Mouse (Mus musculus): ENCODE measurements at regions not wholly inside any gene's neighbourhood (a gene's known extent, or its start where the extent isn't known, plus 50 kb on each side); places are given as distances from the start of the nearest gene placed in this dataset.

- ATAC-seq, result no peak
These were observed 159.0 kb downstream of the 1190002N15Rik start for GRCm38 (mm10) chr9:94378835-94379234.

DNA sequence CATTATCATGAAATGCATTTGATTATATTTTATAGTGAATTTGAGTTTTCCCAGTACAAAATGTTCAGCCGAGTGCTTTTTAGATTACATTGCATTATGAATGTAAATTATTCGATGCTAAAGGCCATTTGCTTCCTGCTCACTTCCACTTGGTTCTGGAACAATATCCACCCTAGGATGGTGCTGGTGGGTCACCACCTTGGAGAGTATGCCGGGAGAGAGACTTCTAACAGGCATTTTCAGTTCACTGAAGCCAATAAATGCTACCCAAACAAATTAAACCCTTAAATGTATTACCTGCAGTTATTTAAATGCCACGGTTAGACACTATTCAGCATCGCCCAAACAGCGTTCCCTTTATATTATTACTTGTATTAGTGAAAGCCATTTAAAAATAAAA is 159.6 kb downstream of the 1190002N15Rik start:
- no peak for ATAC-seq

- ATAC-seq, result no peak
These were observed 160.4 kb downstream of the 1190002N15Rik start for GRCm38 (mm10) chr9:94377346-94378039.

DNA sequence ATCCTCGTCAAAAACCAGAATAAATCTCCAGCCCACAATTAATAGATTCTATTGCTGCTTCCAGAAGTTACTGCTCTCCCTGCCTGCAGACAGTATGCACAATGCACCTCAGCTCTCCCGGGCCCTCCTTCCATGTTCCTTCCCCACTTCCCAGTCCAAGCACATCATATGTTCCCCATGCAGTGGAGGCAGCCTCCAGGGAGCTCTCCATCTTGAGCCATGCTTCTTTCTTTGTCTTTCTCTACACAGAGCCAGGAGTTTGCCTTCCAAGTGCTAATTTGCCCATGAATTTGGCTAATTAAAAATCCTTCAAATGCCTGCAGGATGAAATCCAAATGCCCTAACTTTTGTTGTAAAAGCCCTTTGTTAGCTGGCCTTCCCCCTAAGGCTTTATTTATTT is 166.9 kb downstream of the 1190002N15Rik start:
- ATAC-seq, result no peak

DNA sequence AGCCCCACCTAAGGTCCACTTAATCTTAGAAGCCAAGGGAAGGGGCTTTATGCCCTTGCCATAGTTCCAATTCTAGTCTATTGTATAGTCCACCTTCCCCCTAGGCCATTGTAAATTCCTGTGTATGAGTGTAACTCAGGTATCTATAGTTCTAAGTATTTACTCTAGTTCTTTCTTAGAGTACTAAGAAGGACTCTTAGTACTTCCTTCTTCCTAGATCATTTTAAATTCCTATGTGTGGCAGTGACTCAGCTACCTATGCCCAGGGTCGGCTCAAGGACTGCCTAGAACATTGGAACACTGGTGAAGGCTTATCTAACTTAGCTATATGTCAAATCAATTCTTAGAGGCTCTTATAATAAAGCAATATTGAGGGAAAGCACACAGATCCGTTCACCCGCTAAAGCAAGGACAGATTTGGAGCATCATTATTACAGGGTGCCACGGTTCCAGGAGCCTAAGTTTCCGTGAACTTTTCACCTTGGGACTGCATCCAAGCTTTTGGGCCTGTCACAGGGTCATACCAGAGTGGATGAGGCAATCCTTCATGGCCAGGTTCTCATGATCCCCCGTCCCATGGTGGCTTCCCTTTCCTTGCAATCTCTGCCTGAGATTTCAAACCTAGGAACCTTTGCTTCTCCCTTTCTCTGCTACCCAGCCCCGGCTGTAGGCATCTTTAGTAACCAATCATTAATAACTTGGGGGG is 169.5 kb downstream of the 1190002N15Rik start:
- no peak for ATAC-seq

DNA sequence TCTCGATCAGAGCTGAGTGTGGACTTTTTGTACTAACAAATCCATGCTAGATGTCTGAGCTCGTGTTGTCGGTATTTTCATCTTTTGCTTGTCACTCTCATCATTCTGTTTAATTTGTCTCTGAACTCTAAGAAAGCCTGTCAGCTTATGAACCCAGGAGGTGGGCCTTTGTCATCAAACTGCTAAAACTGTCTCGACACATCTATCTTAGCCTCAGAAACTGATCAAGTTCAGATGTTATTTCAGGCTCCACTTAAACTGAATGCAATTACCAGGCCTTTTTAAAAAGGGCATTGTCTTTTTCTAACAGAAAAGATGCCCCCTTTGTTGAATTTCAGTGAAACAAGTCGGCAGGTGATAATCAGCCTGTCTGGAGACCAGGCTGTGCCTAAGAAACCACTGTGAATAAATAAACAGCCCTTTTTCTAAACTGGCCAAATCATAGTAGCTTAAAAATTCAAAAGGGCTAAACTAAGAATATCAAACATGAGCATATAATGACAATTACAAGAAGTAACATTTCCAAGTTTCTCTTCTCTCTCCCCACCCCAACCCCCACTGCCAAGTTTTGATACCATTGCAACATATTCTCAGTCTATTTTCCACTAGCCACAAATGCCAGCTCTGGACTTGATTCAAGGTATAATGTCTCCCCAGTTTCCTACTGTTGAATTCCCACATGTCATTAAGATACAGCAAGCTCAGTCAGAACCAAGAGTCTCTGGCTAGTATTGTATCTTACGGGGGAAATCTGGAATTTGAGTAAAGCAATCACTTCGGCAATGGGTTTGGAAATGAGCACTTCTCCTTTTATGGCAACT is 175.8 kb downstream of the 1190002N15Rik start:
- ATAC-seq, result no peak

GRCm38 (mm10) chr9:94361011-94361410 is 176.9 kb downstream of the 1190002N15Rik start:
- ATAC-seq, result no peak

GRCm38 (mm10) chr9:94358150-94358549 is 179.7 kb downstream of the 1190002N15Rik start:
- ATAC-seq, result no peak

GRCm38 (mm10) chr9:94342011-94342410 is 195.9 kb downstream of the 1190002N15Rik start:
- no peak for ATAC-seq

DNA sequence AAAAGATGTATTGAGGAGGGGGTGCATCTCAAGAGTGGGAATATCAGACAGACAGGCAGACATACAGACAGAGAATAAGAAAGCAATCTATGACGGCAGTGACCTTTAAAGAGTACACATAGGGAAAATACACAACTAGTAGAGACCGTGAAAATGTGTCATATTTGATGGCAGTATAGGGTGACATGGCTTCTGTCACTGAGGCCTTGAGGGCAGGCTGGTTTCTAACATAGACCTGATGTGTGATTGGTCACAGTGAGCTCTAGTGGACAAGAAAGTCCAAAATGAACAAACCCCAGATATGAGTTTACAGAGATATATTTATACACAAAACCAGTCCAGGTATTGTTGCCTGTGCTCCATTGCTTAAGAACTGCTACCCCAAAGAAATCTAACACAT is 196.3 kb downstream of the 1190002N15Rik start:
- no peak for ATAC-seq

- ATAC-seq, result no peak
These were observed 204.4 kb downstream of the 1190002N15Rik start for GRCm38 (mm10) chr9:94333450-94333849.

- no peak for ATAC-seq
These were observed 214.9 kb downstream of the 1190002N15Rik start for GRCm38 (mm10) chr9:94323011-94323410.

DNA sequence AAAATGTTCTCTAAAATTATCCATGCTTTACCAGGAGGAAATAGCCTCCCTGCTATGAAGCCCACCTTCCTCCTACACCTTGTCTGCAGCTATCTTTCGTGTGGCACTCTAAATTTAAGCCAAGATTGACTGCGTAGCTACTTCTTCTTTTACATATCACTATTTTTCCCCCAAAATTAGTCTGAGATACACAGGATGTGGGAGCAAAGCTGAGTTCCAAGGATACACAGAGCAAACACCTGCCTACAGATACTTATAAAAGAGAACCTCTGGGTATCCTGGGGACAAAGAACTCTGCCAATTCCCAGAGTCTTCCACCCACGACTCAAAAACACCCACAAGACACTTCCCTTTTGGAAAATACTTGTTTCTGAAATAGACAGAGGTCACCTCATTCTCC is 235.3 kb downstream of the 1190002N15Rik start:
- ATAC-seq, result no peak

DNA sequence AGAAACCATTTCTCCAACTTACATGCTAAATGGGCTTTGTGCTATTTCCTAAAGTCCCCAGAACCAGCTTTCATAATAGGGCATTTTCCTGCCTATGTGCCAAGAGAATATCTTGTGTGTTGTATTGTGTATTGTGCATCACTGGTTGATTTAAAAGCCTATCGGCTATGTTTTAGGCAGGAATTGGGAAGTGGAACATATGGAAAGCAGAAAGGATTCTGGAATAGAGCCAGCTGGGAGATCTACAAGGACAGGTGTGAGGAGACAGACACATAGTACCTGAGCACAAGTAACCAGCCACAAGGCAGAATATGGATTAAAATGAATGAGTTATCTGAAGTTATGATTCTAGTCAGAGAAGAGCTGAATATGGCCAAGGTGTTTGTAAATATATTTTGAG is 236.0 kb downstream of the 1190002N15Rik start:
- ATAC-seq, result no peak

GRCm38 (mm10) chr9:94295431-94295830 is 242.4 kb downstream of the 1190002N15Rik start:
- no peak for ATAC-seq

DNA sequence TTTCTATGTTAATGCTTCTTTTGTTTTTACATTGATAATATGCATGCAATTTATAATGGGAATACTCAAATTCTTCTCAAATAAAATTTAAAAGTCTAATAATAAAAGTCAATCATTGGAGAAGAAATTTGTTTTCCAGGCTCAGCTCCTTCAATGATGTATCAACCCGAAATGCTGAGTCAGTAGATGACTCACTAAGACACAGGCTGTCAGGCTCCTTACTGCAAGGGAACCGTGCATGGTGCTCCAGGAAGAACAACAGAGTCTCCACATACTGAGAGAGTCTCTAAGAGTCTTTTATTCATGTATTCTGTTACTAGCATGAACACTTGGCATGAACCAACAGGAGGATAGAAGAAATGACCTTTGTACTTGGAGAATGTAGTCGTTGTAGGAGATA is 245.7 kb downstream of the 1190002N15Rik start:
- no peak for ATAC-seq

- ATAC-seq, result no peak
These were observed 248.3 kb downstream of the 1190002N15Rik start for GRCm38 (mm10) chr9:94289546-94289945.

GRCm38 (mm10) chr9:94287559-94287958 is 250.3 kb downstream of the 1190002N15Rik start:
- ATAC-seq, result no peak

- ATAC-seq, result no peak
These were observed 259.0 kb downstream of the 1190002N15Rik start for GRCm38 (mm10) chr9:94278657-94279585.

DNA sequence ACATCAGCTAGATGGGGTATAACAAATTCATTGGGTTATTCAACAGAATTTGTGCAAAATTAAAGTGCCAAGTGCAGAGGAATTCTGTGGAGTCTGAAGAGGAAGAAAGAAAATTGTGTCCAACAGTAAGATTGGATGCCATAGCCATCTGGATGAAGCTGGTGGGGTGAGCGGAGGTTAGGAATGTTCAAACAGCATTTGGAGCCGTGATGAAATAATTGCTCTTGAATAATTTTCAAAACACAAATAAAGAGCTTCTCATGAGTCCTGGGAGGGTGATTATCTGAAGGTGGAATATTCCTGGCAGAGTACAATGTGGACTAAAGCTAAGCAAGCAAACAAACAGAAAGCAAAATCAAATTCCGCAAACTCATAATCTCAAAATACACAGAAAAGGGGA is 260.8 kb downstream of the 1190002N15Rik start:
- no peak for ATAC-seq

DNA sequence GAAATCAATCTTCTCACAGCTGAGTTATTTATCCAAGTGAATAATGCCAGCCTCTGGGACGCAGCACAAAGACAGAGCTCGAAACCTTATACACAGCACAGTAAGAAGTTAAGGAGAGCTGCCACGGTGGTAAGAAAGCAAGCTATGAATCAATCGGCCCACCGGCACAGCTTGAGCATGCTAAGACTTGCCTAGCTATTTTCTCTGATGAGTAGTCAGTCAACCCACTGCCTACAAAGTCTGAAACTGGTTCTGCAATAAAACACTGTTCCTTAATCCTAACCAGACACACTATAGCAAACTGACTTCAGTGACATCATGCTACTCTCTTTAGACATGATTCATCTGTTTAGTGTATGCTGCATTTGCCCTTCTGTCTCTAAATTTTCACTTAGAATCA is 268.7 kb downstream of the 1190002N15Rik start:
- no peak for ATAC-seq

DNA sequence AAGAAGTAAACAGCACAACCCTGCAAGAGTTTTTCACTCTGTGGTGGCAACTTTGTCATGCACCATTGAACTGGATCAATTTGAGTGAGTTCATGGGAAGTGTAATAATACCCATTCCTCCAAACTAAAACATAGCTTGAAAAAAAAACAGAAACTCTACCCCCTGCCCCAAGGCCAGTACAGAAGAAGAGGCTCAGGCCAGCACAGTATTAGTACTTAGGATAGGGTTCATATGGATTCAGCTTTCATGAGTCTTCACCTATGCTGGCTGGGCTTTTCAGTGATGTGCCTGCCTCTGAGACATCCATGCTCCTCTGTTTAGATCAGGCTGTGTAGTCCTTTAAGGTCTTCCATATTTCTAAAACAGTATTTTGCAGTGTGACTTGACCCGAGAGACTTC is 270.6 kb downstream of the 1190002N15Rik start:
- ATAC-seq, result no peak
